Mouse (Mus musculus) heart, embryonic 14.5 days (tissue): ENCODE measurements around the gene Tut1. TPM values are rescaled to one million over a fixed set of nuclear protein-coding genes. Genes with fewer than 3 reads are reported as not detected.
A peak's percentile ranks its signal among the peaks of the same experiment; 100 is the strongest.

ENCODE experiments used
- ATAC-seq: fragments of 200-750 bp; cut with Nextera tagmentation; 2 replicates; pipeline ENCODE4 v1.8.0; 2017; ENCODE audit warnings: low read depth, moderate TSS enrichment; ENCODE audit not compliant: insufficient number of reproducible peaks, insufficient read depth, low FRiP score
- H3K27ac ChIP-seq, 2 experiments: fragments of 200-500 bp in 1 of 2; fragments of 300-500 bp in 1 of 2; sonication (generic) in 1 of 2; replicated peaks in 1 of 2; 2 replicates each; pipeline ENCODE4 v1.5.1; 2012 to 2014; ENCODE audit warnings: low read depth in 2 of 2, low read length in 2 of 2, control low read depth in 1 of 2, mild to moderate bottlenecking in 1 of 2, mixed read lengths in 1 of 2; ENCODE audit not compliant: control insufficient read depth in 1 of 2, insufficient read depth in 1 of 2
- H3K27me3 ChIP-seq: fragments of 300-500 bp; sonication (generic); 2 replicates; pipeline ENCODE4 v1.6.1; 2014; ENCODE audit warnings: mild to moderate bottlenecking, low read length, control low read depth; ENCODE audit not compliant: control insufficient read depth, insufficient read depth
- H3K36me3 ChIP-seq: fragments of 300-500 bp; sonication (generic); 2 replicates; pipeline ENCODE4 v1.6.1; 2014; ENCODE audit warnings: mild to moderate bottlenecking, control low read depth, low read length, mixed read lengths; ENCODE audit not compliant: control insufficient read depth, insufficient read depth
- H3K4me1 ChIP-seq, 2 experiments: fragments of 200-500 bp in 1 of 2; fragments of 300-500 bp in 1 of 2; sonication (generic) in 1 of 2; 2 replicates each; pipeline ENCODE4 v1.6.1; 2012 to 2014; ENCODE audit warnings: low read length in 2 of 2, control low read depth in 1 of 2, mixed read lengths in 1 of 2; ENCODE audit not compliant: control insufficient read depth in 2 of 2, insufficient read depth in 2 of 2
- H3K4me2 ChIP-seq: fragments of 300-500 bp; sonication (generic); 2 replicates; pipeline ENCODE4 v1.6.1; 2014; ENCODE audit warnings: mild to moderate bottlenecking, low read length
- H3K4me3 ChIP-seq, 2 experiments: fragments of 200-500 bp in 1 of 2; fragments of 300-500 bp in 1 of 2; sonication (generic) in 1 of 2; 2 replicates each; pipeline ENCODE4 v1.5.1; 2012 to 2014; ENCODE audit warnings: low read length in 2 of 2, mild to moderate bottlenecking in 2 of 2, control low read depth in 1 of 2, low read depth in 1 of 2, moderate library complexity in 1 of 2; ENCODE audit not compliant: control insufficient read depth in 1 of 2, insufficient read depth in 1 of 2
- H3K9ac ChIP-seq: fragments of 300-500 bp; sonication (generic); 2 replicates; pipeline ENCODE4 v1.6.1; 2014; ENCODE audit warnings: mild to moderate bottlenecking, low read length
- H3K9me3 ChIP-seq: fragments of 300-500 bp; sonication (generic); 2 replicates; pipeline ENCODE4 v1.6.1; 2016; ENCODE audit warnings: low read length, control low read depth; ENCODE audit not compliant: control insufficient read depth
- WGBS: fragments of 180-500 bp; shearing (Covaris S2); extraction: QIAGEN DNeasy Blood & Tissue Kit; methylation state at CpG from one replicate; pipeline ENCODE4 v1.1.7; 2014; 5-methylcytosine and 5-hydroxymethylcytosine counted together
- polyA plus RNA-seq: library from polyadenylated mRNA; unstranded; fragments of >200 nt; fragmentation: Nextera tagmentation; extraction: Ambion mirVana; gene quantifications from 2 replicates; pipeline ENCODE4 v1.2.1, GENCODE M21; 2014

Tut1 gene
- polyA plus RNA-seq, 1 experiment from 2014 or later, result 15.6 TPM

- Histone ChIP-seq H3K9me3 (no peaks in the 10 kb centered on the region), H3K36me3 (peaks cover 57% of the 10 kb centered on the region), H3K4me2 (peak overlapping the region; percentile 70), H3K27me3 (no peaks in the 10 kb centered on the region), H3K4me3 (peak overlapping the region in 1 of 2 experiments; percentile 75; a peak in 2 of 4 replicates), H3K4me1 (peaks cover 5 to 8% of the 10 kb centered on the region in 2 experiments; a peak in 3 of 4 replicates), H3K27ac (no peak overlapping the region), H3K9ac (peak overlapping the region; percentile 82; the same call in 1 of the 2 replicates)
- ATAC-seq, result no peak
- 77% methylated on average over 7 of the region's 7 CpGs for WGBS
Measured at GRCm38 (mm10) chr19:8930771-8931170, 22.9 kb upstream of the Tut1 start.

- peaks cover 5 to 10% of the 10 kb centered on the region in 2 experiments for H3K4me1 ChIP-seq
- no peaks in the 10 kb centered on the region for H3K9me3 ChIP-seq
- H3K4me3 ChIP-seq, result no peak overlapping the region
- peaks cover 67% of the 10 kb centered on the region for H3K36me3 ChIP-seq
- no peak for ATAC-seq
- 70% methylated on average over 2 of the region's 2 CpGs for WGBS
- H3K4me2 ChIP-seq, result no peak overlapping the region
- H3K27me3 ChIP-seq, result no peaks in the 10 kb centered on the region
- no peak overlapping the region for H3K27ac ChIP-seq
- H3K9ac ChIP-seq, result no peak overlapping the region
Measured at GRCm38 (mm10) chr19:8936736-8937135, 16.9 kb upstream of the Tut1 start.

- Histone ChIP-seq H3K36me3 (peaks cover 61% of the 10 kb centered on the region), H3K4me3 (peak overlapping the region in 1 of 2 experiments; percentile 99; a peak in 1 of 4 replicates), H3K4me1 (peaks cover 12 to 37% of the 10 kb centered on the region in 2 experiments), H3K27ac (no peak overlapping the region; a peak in 1 of 4 replicates), H3K4me2 (peak overlapping the region; percentile 79), H3K9me3 (no peaks in the 10 kb centered on the region), H3K9ac (peak overlapping the region; percentile 99; the same call in 1 of the 2 replicates), H3K27me3 (no peaks in the 10 kb centered on the region)
- ATAC-seq, result no peak
- 83% methylated on average over 15 of the region's 15 CpGs for WGBS
Measured at GRCm38 (mm10) chr19:8940526-8941133, 13.0 kb upstream of the Tut1 start.

- no peak for ATAC-seq
- H3K36me3 ChIP-seq, result peaks cover 61% of the 10 kb centered on the region
- H3K27ac ChIP-seq, result peak overlapping the region; percentile 33 to 99
- H3K4me1 ChIP-seq, result peaks cover 12 to 37% of the 10 kb centered on the region in 2 experiments
- H3K9me3 ChIP-seq, result no peaks in the 10 kb centered on the region
- H3K4me2 ChIP-seq, result peak overlapping the region; percentile 79
- H3K27me3 ChIP-seq, result no peaks in the 10 kb centered on the region
- H3K4me3 ChIP-seq, result peak overlapping the region; percentile 39 to 99
- 40% methylated on average over 10 of the region's 10 CpGs for WGBS
- peak overlapping the region; percentile 99 for H3K9ac ChIP-seq
Measured at GRCm38 (mm10) chr19:8941136-8941514, 12.5 kb upstream of the Tut1 start.

- Histone ChIP-seq H3K4me3 (peak within 1 kb of the TSS; percentile 74 to 99), H3K36me3 (peaks cover 62% of the 10 kb centered on the region), H3K27me3 (no peaks in the 10 kb centered on the region), H3K4me2 (peak within 1 kb of the TSS; percentile 79), H3K27ac (peak within 1 kb of the TSS; percentile 96 to 99), H3K9ac (peak within 1 kb of the TSS; percentile 99), H3K9me3 (no peaks in the 10 kb centered on the region), H3K4me1 (peaks cover 12 to 37% of the 10 kb centered on the region in 2 experiments)
- ATAC-seq, result peak; percentile 91
- under 1% methylated on average over 64 of the region's 64 CpGs for WGBS
Measured at GRCm38 (mm10) chr19:8941515-8942217, 12.0 kb upstream of the Tut1 start, which contains the start of gene Mta2. Gene Mta2 (plus strand): TSS chr19:8941875.

GRCm38 (mm10) chr19:8942276-8942964 lies 11.2 kb upstream of the Tut1 start:
- Histone ChIP-seq H3K4me2 (peak overlapping the region; percentile 79), H3K4me3 (peak overlapping the region; percentile 74 to 99), H3K4me1 (peaks cover 12 to 37% of the 10 kb centered on the region in 2 experiments), H3K9ac (peak overlapping the region; percentile 99), H3K27me3 (no peaks in the 10 kb centered on the region), H3K9me3 (no peaks in the 10 kb centered on the region), H3K36me3 (peaks cover 62% of the 10 kb centered on the region), H3K27ac (peak overlapping the region; percentile 96 to 99)
- WGBS, result under 1% methylated on average over 46 of the region's 46 CpGs
- ATAC-seq, result peak; percentile 71

- H3K9me3 ChIP-seq, result no peaks in the 10 kb centered on the region
- H3K27ac ChIP-seq, result peak overlapping the region in 1 of 2 experiments; percentile 99; a peak in 1 of 4 replicates
- no peak for ATAC-seq
- H3K27me3 ChIP-seq, result no peaks in the 10 kb centered on the region
- WGBS, result 55% methylated on average over 2 of the region's 2 CpGs
- H3K9ac ChIP-seq, result peak overlapping the region; percentile 99
- H3K36me3 ChIP-seq, result peaks cover 64% of the 10 kb centered on the region
- peak overlapping the region; percentile 74 to 99 for H3K4me3 ChIP-seq
- H3K4me1 ChIP-seq, result peaks cover 12 to 37% of the 10 kb centered on the region in 2 experiments
- peak overlapping the region; percentile 79 for H3K4me2 ChIP-seq
Measured at GRCm38 (mm10) chr19:8943047-8943446, 10.6 kb upstream of the Tut1 start.
